Mouse (Mus musculus) megakaryocyte, adult 5-6 weeks (primary cell): ENCODE data around the gene Nol8. TPM values are rescaled to one million over a fixed set of nuclear protein-coding genes. Genes with fewer than 3 reads are reported as not detected.
A peak's percentile ranks its signal among the peaks of the same experiment; 100 is the strongest.

ENCODE experiments used
- ATAC-seq: 2 replicates; pipeline ENCODE4 v1.8.0; 2016; ENCODE audit warnings: mild to moderate bottlenecking, inconsistent platforms; ENCODE audit not compliant: poor library complexity, severe bottlenecking
- total RNA-seq, 2 experiments: library from RNA; stranded (forward) in 1 of 2; stranded (reverse) in 1 of 2; fragments of 153-499, 151-499 nt in 1 of 2; fragments of 221-1000, 200-1000 nt in 1 of 2; gene quantifications; 2 replicates each; pipeline versions ENCODE4 v1.2.3 to v1.2.4; 2015 to 2017

Gene Nol8
- total RNA-seq (2015) (15.8 and 18.0 TPM in 2 replicates), total RNA-seq (2017) (16.6 and 17.3 TPM in 2 replicates)

DNA sequence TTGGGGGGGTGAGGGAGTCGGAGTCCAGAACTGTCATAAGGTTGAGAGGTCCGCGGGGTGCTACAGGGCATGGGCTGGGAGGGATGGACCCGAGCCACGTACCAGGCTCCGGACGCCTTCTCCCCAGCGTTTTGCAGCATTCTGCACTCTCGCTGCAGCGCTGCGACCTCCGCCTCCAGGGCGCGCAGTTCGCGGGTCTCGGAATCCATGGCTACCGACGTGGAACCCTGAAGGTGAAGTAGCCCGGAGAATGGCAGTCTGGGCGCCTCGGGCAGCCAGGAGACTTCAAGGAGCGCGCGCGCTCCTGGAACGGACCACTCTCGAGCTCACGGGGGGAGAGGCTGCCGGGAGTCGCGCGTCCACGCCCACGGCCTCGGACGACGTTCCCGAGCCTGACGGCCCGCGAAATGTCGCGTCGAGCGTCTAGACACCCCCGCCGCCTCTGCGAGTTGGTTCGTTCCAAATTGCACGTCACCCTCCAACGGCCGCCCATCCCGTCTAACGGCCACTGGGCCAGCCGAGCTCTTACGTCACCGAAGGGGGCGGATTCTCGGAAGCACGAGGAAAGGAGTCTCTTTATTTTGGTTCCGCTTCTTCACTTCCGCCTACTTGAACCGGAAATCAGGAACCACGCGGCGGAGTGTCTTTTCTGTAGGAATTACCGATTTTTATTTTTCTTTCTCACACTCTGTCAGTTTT, at the start of gene Nol8, which contains the start of gene Cenpp:
Gene Nol8 (plus strand): TSS at position 598 of the 699 bp plus-strand sequence.
Gene Cenpp (minus strand): TSS at position 305 of the 699 bp plus-strand sequence.
- ATAC-seq: peak; percentile 97

DNA sequence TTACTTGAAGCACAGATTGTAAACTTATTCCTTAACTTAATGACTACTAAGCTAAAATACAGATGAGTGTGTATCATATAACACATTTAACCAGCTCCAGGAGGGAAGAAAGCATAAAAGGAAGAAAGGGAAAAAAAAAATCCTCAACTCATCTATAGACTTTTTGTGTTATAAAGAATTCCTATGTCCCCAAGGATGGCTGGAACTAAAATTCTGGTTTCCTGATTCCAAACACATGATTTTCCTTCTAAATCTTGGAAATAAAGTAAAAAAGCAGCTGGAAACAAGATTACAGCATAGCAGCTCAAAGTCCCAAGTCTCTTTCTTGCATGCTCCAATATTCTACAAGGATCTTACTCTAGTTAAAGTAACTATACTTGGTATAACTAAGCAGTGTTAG, 49.3 kb upstream of the Nol8 start:
- no peak for ATAC-seq

GRCm38 (mm10) chr13:49607714-49608113, 45.2 kb upstream of the Nol8 start, which contains the start of gene Ogn:
Ogn (plus strand) TSS chr13:49608046.
- no peak for ATAC-seq

DNA sequence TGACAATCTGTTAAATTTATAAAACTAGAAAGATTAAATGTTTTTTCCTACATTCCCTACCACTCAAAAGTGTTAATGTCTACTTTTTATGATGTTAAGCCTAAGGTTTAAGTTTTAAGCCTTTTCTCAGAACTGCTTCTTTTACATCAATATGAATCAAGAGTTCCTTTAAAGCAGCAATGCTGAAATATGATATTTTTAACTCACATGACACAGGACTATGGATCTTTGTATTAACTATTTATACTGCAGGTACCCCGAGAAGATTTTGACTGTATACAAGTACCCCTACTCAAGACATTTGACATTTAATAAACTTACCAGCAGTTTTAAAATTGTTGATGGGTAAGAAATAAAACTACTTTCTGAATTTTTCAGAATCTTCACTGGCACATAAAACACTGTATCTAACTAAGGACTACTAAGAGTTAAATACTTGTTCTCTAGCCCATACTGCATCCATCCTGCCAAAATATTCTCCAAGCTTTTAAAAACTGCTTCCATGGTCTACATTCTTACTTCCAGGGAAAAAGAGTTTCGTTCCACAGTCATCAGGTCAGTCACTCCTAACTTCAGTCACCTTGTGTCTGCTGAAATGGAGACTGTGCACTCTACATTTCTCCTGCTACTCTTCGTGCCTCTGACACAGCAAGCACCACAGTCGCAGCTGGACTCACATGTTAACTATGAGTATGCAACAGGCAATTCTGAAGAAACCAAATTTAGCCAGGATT, 44.1 kb upstream of the Nol8 start:
- no peak for ATAC-seq

DNA sequence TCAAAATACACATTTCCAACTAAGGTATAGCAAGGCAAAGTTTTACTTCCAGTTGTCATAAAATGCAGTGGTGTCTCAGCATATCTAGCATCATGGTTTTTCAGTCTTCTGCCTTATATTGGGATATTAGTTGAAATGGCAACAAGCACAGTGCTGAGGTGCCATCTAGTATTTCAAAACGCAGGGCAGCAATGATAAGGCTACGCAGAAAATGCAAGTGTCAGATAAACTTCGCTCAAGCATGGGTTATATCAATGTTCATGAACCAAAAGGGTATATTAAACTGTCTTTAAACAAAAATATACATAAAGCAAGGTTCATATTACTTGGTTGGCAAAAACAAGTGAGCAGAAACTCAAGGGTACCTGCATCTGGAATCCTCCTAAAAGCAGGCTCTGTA, 35.9 kb upstream of the Nol8 start:
- no peak for ATAC-seq

GRCm38 (mm10) chr13:49618365-49618764, 34.5 kb upstream of the Nol8 start:
- ATAC-seq: no peak

DNA sequence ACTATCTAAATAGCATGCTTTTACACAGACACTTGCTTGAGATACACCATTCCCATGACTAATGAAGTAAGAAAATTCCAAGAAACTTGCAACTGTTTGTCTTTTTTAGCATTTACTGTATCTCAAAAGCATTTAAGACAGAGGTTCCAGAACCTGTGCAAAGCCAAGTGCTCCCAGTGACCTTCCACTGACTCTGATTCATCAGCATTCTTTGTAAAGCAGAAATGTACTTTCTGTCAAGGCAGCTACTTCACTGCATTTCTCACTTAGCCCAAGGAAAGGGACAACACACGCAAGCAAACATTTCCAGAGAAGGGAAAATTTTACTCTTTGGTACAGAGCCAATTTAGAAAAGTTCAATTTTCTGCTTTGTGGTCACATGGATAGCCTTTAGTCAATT, 29.7 kb upstream of the Nol8 start:
- ATAC-seq: no peak

GRCm38 (mm10) chr13:49628167-49628566, 24.7 kb upstream of the Nol8 start:
- peak; percentile 76 for ATAC-seq

- ATAC-seq: no peak
Measured at GRCm38 (mm10) chr13:49629076-49629475, 23.8 kb upstream of the Nol8 start.

DNA sequence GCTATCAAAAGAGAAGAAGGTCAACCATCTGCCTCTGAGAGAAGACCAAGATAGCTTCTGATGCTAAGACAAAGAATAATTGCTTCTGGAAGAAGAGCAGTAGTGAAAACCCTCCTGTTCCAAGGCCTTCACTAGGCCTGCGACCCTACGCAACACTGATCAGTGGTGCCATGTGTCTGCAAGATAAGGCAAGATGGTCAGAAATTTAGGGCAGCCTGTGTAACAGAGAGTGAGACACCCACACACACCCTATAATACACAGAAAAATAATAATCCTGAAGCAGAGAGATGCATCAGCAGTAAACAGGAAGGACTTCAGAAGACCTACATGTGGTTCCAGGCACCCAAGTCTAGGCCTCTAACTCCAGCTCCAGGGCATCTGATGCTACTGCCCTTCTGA, 12.9 kb upstream of the Nol8 start:
- ATAC-seq: no peak

DNA sequence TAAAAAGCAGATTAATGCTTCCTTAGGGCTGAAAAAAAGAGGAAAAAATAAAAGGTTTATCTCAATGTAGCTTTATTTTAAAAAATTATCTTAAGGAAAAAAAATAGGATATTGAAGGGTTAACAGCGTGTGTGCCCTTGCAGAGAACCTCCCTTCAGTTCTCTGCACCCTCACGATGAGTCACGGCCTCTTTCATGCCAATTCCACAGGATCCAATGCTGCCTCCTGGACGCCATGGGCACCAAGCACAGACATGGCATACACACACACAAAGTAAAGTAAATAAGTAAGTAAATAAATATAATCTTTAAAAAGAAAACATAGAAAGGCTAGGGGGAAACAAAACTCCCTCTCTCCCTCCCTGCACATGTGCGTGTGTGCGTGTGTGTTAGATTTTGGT, 10.2 kb upstream of the Nol8 start:
- no peak for ATAC-seq

- ATAC-seq: no peak
Measured at GRCm38 (mm10) chr13:49643669-49644362, 9.1 kb upstream of the Nol8 start.

DNA sequence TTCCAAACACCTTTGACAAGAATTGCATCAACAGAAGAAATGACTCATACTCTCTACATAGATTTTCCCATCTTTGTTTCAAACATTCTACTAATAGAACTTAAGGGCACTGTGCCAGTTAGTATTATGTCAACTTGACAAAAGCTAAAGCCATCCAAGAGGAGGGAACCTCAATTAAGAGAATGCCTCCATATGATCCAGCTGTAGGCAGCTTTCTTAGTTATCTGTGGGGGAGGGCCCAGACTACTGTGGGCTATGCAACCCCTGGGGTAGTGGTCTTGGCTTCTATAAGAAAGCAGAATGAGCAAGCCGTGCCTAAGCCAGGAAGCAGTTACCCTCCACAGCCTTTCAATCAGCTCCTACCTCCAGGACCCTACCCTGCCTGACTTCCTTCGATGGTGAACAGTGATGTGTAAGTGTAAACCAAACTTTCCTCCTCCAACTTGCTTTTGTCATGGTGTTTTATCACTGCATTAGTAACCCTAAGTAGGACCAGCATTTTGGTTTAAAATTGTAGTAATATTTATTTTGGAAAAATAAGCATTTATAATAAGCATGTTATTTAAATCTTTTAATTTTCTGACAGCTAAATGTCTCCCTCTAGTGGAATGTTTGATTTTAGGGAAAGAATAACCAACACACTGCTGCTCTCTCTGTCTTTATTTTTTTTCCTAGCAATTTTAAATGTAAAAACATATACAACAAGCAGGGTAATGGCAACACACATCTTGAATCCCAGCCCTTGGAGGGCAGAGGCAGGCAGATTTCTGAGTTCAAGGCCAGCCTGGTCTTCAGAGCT, 7.9 kb upstream of the Nol8 start:
- no peak for ATAC-seq

- ATAC-seq: no peak
Measured at GRCm38 (mm10) chr13:49646019-49646418, 6.9 kb upstream of the Nol8 start.

GRCm38 (mm10) chr13:49651136-49651535, 1.7 kb upstream of the Nol8 start:
- no peak for ATAC-seq

DNA sequence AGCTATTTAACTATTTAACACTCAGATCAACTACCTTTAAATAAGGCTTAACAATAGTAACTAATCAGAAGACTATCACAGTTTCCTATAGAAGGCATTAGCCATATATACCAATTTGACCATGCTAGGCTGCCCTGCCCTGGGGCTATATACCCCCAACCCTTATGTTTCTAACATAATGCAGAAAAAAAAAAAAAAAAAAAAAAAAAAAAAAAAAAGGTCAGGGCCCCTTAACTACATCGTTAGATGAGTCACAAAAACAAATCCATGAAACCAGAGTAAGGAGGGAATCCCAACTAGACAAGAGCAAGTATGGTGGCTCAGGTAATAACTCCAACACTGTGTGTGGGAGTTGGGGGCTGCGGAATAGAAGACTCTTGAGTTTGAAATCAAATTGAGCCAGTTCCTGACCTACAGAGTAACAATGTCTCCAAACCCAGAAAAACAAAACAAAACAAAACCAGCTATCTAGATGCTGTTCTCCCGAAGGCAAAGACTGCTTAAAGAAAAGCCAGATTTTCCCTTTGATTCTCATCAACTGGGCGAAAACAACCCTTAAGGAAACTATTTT, 1.0 kb upstream of the Nol8 start:
- no peak for ATAC-seq

- ATAC-seq: peak; percentile 37
Measured at GRCm38 (mm10) chr13:49653180-49653541, 283 bp downstream of the Nol8 start.

- no peak for ATAC-seq
Measured at GRCm38 (mm10) chr13:49677793-49678192, 24.9 kb downstream of the Nol8 start.

- peak; percentile 99 for ATAC-seq
Measured at GRCm38 (mm10) chr13:49681351-49682232, 28.7 kb downstream of the Nol8 start, which contains the start of gene Iars. Iars (plus strand) TSS chr13:49682100.
